Mouse (Mus musculus): ENCODE measurements around the gene Akr1c21.
"Not testable (repeated sequence)": the region's sequence is repeated elsewhere in the genome, so short reads cannot be mapped to it uniquely, and the experiment has no call there.

Gene Akr1c21

GRCm38 (mm10) chr13:4573871-4574270 is at the start of gene Akr1c21:
TSS of gene Akr1c21 (plus strand) at chr13:4574075.
- DNase-seq (ENCODE audit: low read depth, low spot score), result no peak

GRCm38 (mm10) chr13:4559143-4559542 is 14.7 kb upstream of the Akr1c21 start:
- no peak for DNase-seq (ENCODE audit: low read depth, low spot score)

DNA sequence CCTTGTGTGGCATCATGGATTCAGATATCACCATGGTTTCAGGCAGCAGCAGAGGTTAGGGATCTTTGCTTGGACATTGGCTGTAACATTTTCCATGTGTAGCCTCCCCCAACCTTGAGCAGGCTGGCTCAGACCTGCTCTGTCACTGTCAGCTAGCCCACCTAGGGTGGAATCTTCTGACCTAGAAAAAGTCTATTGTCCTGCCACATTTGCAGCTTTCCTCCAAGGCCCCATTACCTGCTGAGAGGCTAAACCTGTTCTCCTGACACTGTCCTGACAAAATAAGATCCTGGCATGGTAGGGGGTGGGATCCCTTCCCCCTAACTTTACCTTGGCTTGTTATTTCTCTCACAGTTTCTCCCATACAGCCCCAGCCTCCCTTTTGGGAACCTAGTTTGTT is 13.4 kb upstream of the Akr1c21 start:
- no peak for DNase-seq (ENCODE audit: low read depth, low spot score)

- no peak for DNase-seq (ENCODE audit: low read depth, low spot score)
Observed at GRCm38 (mm10) chr13:4565996-4566395, 7.9 kb upstream of the Akr1c21 start.

DNA sequence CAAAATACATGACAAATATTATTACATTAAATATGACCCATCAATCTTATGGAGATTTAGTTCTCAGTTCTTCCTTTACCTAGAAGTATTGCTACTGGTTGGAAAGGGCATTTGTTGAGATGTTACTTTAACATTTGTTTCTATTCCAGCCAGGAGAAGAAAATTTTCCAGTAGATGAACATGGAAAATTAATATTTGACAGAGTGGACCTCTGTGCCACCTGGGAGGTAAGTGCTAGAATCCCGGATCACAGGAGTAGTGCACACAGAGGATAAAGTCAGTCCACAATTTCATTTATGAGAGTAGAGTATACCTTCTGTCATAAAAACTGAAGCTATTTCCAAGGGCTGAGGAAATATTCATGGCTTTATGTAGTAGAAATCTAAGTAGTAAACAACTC is 3.0 kb downstream of the Akr1c21 start:
- DNase-seq (ENCODE audit: low read depth, low spot score), result no peak

DNA sequence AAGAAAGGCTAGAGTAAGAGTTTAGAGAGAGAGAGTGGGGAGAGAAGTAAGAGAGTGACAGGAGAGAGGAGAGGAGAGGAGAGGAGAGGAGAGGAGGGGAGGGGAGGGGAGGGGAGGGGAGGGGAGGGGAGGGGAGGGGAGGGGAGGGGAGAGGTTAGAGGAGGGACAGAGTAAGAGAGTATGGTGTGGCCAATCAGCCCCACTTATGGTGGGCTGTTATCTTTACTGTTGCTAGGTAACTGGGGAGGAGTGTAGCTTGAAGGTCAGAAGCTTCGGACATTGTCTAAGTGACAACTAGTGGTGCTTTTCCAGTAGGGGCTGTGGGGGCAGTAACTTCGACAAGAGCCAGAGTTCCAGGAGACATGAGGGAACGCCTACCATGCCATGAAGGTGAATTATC is 29.6 kb downstream of the Akr1c21 start:
- not testable (repeated sequence) for DNase-seq (ENCODE audit: low read depth, low spot score)

DNA sequence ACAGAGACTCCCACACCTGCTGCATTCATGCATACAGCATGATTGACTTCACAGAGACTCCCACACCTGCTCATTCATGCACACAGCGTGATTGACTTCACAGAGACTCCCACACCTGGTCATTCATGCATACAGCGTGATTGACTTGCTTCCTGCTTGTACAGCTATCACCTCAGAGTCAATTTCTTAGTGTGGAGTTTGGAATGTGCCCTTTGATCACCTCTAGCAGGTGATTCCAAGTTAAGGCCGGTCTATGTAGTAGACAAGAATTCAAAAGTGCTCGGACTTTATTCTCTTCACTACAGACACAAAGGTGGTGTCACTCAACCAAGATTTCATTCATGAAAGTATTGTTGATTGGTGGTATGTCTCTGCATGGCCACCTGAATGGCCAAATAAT is 32.9 kb downstream of the Akr1c21 start:
- no peak for DNase-seq (ENCODE audit: low read depth, low spot score)

- DNase-seq (ENCODE audit: low read depth, low spot score), result no peak
Observed at GRCm38 (mm10) chr13:4608530-4608929, 34.7 kb downstream of the Akr1c21 start.

DNA sequence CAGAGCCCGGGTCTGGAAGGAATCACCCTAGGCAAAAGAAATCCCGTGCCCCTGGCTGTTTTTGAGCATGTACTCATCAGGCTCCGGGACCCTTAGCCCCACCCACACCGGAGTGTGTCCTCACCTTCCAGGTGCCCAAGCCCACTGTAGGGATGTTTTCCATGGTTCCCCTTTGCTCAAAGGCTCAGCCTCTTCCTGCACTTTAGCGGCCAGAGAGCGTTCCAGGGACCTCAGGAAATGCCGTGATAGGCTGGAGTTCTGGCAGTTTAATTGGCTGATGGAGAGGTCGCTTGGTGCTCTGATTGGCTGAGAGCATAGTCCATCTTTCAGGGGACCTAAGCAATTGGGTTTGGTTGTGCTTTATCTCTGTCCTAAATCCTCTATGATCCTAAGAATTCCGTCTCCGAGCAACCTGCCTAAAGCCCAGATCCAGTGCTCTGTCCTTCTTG is 35.1 kb downstream of the Akr1c21 start, which contains the start of gene Akr1e1:
Gene Akr1e1 (minus strand): TSS at position 214 of the 449 bp plus-strand sequence.
- peak; percentile 89 for DNase-seq (ENCODE audit: low read depth, low spot score)

DNA sequence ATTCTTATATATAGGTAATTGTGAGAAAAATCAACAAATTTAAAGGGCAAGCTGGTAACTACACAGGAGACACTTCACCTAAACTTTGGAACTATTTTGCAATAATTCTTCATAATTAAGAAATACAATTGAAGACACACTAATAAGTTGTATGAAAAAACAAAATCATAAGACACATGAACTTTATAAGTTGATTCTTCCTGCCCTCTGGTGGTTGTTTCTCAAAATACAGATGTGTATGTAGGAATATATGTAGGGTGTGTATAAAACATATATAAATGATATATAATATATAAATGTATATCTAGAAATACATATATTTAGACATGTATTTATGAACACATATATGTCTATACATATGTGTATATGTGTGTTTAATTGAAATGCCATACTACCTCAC is 37.0 kb downstream of the Akr1c21 start:
- peak; percentile 69 for DNase-seq (ENCODE audit: low read depth, low spot score)

Measured in 3T3-L1 (cell line).